Mouse (Mus musculus) heart, embryonic 12.5 days (tissue): ENCODE data around the gene Srcin1. TPM values are rescaled to one million over a fixed set of nuclear protein-coding genes. Genes with fewer than 3 reads are reported as not detected.

Source experiments
- ATAC-seq: fragments of 200-750 bp; cut with Nextera tagmentation; 2 replicates; pipeline ENCODE4 v1.8.0; 2017; ENCODE audit warnings: moderate TSS enrichment, moderate library complexity; ENCODE audit not compliant: insufficient number of reproducible peaks, low FRiP score
- H3K27ac ChIP-seq: fragments of 300-500 bp; sonication (generic); 2 replicates; pipeline ENCODE4 v1.5.1; 2016; ENCODE audit warnings: mild to moderate bottlenecking, moderate library complexity; ENCODE audit not compliant: poor library complexity, severe bottlenecking
- H3K27me3 ChIP-seq: fragments of 300-500 bp; sonication (generic); replicated peaks from 2 replicates; pipeline ENCODE4 v1.6.1; 2016; ENCODE audit warnings: mild to moderate bottlenecking, moderate library complexity
- H3K36me3 ChIP-seq: fragments of 300-500 bp; sonication (generic); 2 replicates; pipeline ENCODE4 v1.6.1; 2016; ENCODE audit warnings: mild to moderate bottlenecking, moderate library complexity
- H3K4me1 ChIP-seq: fragments of 300-500 bp; sonication (generic); replicated peaks from 2 replicates; pipeline ENCODE4 v1.6.1; 2016; ENCODE audit warnings: mild to moderate bottlenecking
- H3K4me2 ChIP-seq: fragments of 300-500 bp; sonication (generic); 2 replicates; pipeline ENCODE4 v1.6.1; 2016; ENCODE audit warnings: mild to moderate bottlenecking, moderate library complexity
- H3K4me3 ChIP-seq: fragments of 300-500 bp; sonication (generic); 2 replicates; pipeline ENCODE4 v1.5.1; 2016; ENCODE audit warnings: mild to moderate bottlenecking
- H3K9ac ChIP-seq: fragments of 300-500 bp; sonication (generic); 2 replicates; pipeline ENCODE4 v1.6.1; 2016; ENCODE audit warnings: mild to moderate bottlenecking, moderate library complexity
- H3K9me3 ChIP-seq: fragments of 300-500 bp; sonication (generic); replicated peaks from 2 replicates; pipeline ENCODE4 v1.6.1; 2016; ENCODE audit warnings: mild to moderate bottlenecking, moderate library complexity
- WGBS: fragments of 180-500 bp; shearing (Covaris S2); methylation state at CpG from one replicate; pipeline ENCODE4 v1.1.7; 2016; 5-methylcytosine and 5-hydroxymethylcytosine counted together
- polyA plus RNA-seq: library from polyadenylated mRNA; unstranded; fragments of >200 nt; fragmentation: Nextera tagmentation; extraction: Ambion mirVana; gene quantifications from 2 replicates; pipeline ENCODE4 v1.2.1, GENCODE M21; 2016

The Srcin1 gene
- polyA plus RNA-seq, 1 experiment from 2014 or later = not detected

DNA sequence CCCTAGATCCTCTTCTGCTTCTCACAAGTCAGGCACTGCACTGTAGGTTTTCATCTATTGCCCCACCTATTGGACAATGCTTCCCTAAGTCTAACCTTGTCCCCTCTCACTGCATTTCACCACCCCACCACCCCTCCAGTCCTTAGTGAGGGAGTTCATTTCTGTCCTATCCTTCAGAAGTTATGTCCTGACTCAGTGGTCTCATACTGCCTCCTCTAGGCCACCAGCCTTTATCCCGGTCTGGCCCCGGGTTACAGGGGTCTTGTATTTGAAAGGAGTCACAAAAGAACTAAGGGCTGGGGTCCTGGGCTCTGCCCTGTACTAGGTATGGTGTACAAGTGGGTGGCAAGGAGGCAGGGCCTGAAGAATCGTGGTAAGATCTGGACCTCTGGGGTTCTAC is 6.2 kb downstream of the Srcin1 start:
- 53% methylated on average over 3 of the region's 3 CpGs for WGBS
- ATAC-seq = no peak
- Histone ChIP-seq H3K4me1 (peaks cover 39% of the 10 kb centered on the region), H3K36me3 (no peaks in the 10 kb centered on the region), H3K27me3 (peaks cover 85% of the 10 kb centered on the region), H3K4me3 (no peak overlapping the region), H3K4me2 (no peak overlapping the region), H3K27ac (no peak overlapping the region), H3K9me3 (no peaks in the 10 kb centered on the region), H3K9ac (no peak overlapping the region)

DNA sequence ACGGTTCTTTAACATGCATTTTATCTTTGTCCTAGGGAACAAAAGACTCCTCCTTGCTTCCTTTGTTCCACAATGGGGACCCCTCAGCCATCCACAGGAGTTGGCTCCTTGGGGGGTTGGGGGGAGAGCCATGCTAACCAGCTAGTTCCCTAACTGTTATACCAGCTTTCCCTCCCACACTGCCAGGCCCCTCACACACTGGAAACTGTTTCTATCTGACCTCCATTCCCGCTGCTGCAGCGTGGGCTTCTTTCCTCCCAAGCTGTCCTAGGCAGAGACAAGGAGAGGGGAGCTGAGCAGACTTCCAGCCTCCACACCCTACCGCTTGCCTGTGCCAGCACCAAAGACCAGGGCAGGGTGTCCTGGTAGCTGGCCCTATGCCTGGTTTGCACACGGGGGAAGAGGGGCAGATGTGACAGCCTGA is 6.7 kb downstream of the Srcin1 start:
- Histone ChIP-seq H3K4me2 (no peak overlapping the region), H3K27me3 (peaks cover 85% of the 10 kb centered on the region), H3K27ac (no peak overlapping the region), H3K4me3 (no peak overlapping the region), H3K9ac (no peak overlapping the region), H3K36me3 (no peaks in the 10 kb centered on the region), H3K4me1 (peaks cover 34% of the 10 kb centered on the region), H3K9me3 (no peaks in the 10 kb centered on the region)
- 42% methylated on average over 5 of the region's 5 CpGs for WGBS
- ATAC-seq = no peak

- WGBS = 9% methylated on average over 8 of the region's 8 CpGs
- Histone ChIP-seq H3K36me3 (no peaks in the 10 kb centered on the region), H3K9ac (no peak overlapping the region), H3K9me3 (no peaks in the 10 kb centered on the region), H3K4me3 (no peak overlapping the region), H3K4me1 (peaks cover 31% of the 10 kb centered on the region), H3K27me3 (peaks cover 85% of the 10 kb centered on the region), H3K27ac (no peak overlapping the region), H3K4me2 (no peak overlapping the region)
- peak; percentile 55; the same call in 1 of the 2 replicates for ATAC-seq
These were observed 7.3 kb downstream of the Srcin1 start for GRCm38 (mm10) chr11:97568729-97569128.

DNA sequence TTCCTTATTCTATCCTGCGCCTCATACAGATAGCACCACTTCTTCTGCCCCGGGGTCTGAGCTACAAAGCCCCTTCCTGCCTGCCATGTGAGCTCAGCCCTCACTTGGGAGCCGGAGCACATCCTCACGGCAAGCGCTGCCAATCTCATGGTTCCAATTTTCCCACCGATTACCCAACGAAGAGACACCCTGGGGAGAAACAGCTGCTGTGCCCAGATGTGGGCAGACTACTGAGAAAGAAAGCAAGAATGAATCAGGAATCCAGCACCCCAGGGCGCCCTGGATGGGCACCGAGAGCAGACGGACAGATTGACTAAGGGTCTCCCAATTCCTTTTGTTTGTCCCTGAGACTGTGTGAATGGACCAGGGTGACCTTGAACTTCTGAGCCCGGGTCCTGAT is 8.5 kb downstream of the Srcin1 start:
- H3K27ac ChIP-seq = no peak overlapping the region
- peaks cover 82% of the 10 kb centered on the region for H3K27me3 ChIP-seq
- H3K4me2 ChIP-seq = no peak overlapping the region
- no peak for ATAC-seq
- WGBS = 17% methylated on average over 11 of the region's 11 CpGs
- no peaks in the 10 kb centered on the region for H3K9me3 ChIP-seq
- no peak overlapping the region for H3K9ac ChIP-seq
- H3K4me1 ChIP-seq = peaks cover 42% of the 10 kb centered on the region
- no peaks in the 10 kb centered on the region for H3K36me3 ChIP-seq
- H3K4me3 ChIP-seq = no peak overlapping the region

- Histone ChIP-seq H3K36me3 (no peaks in the 10 kb centered on the region), H3K4me1 (peaks cover 45% of the 10 kb centered on the region), H3K9me3 (no peaks in the 10 kb centered on the region), H3K27me3 (peaks cover 80% of the 10 kb centered on the region), H3K4me3 (no peak overlapping the region), H3K4me2 (peak overlapping the region; percentile 7; the same call in 1 of the 2 replicates), H3K27ac (no peak overlapping the region), H3K9ac (peak overlapping the region; percentile 33; the same call in 1 of the 2 replicates)
- WGBS = 4% methylated on average over 13 of the region's 13 CpGs
- no peak for ATAC-seq
These were observed 9.4 kb downstream of the Srcin1 start for GRCm38 (mm10) chr11:97566551-97566950.

DNA sequence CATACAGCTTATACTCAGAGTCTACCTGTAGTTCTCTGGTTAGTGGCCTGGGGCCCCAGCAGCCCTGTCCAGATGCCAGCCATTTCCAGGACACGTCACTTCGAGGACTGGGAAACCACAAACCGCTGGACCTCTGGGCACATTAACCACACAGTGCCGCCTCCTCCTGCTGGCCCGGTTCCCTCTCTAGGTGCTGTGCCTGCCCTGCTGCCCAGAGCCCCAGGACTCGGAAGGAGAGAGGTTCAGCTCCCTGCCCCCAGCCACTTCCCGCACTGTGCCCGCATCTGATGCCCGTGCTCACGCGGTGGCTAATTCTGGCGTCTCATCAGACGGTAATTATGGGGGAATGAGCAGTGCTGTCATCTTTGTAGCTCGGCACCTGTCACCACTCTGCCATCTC is 12.3 kb downstream of the Srcin1 start:
- no peaks in the 10 kb centered on the region for H3K36me3 ChIP-seq
- peaks cover 82% of the 10 kb centered on the region for H3K27me3 ChIP-seq
- H3K9me3 ChIP-seq = no peaks in the 10 kb centered on the region
- no peak overlapping the region for H3K4me3 ChIP-seq
- H3K9ac ChIP-seq = no peak overlapping the region
- no peak for ATAC-seq
- H3K4me2 ChIP-seq = no peak overlapping the region
- peaks cover 41% of the 10 kb centered on the region for H3K4me1 ChIP-seq
- WGBS = 59% methylated on average over 14 of the region's 14 CpGs
- H3K27ac ChIP-seq = no peak overlapping the region

DNA sequence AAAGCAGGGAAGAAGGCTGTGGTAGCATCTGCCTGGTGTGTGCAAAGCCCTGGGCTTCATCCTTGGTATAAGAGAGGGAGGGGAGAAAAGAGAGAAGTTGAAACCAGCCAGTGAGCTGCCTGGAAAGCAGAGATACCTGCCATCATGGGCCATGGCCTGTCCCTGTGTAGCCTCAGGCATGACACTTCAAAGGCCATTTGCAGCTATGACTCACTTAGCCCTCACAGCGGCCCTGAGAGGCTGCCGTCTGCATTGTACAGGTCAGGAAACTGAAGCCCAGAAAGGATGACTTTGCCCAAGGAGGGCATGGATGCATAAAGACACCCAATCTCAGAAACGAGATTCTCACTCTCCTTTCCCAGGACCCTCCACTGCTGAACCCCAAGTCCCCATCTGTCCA is 13.4 kb downstream of the Srcin1 start:
- no peak for ATAC-seq
- H3K27me3 ChIP-seq = peaks cover 94% of the 10 kb centered on the region
- H3K9me3 ChIP-seq = no peaks in the 10 kb centered on the region
- no peak overlapping the region for H3K27ac ChIP-seq
- H3K36me3 ChIP-seq = no peaks in the 10 kb centered on the region
- H3K4me2 ChIP-seq = no peak overlapping the region
- H3K9ac ChIP-seq = no peak overlapping the region
- H3K4me1 ChIP-seq = peaks cover 38% of the 10 kb centered on the region
- WGBS = 27% methylated on average over 3 of the region's 3 CpGs
- H3K4me3 ChIP-seq = no peak overlapping the region

GRCm38 (mm10) chr11:97560210-97560963 is 15.6 kb downstream of the Srcin1 start:
- ATAC-seq = no peak
- H3K4me1 ChIP-seq = peaks cover 37% of the 10 kb centered on the region
- no peak overlapping the region for H3K4me3 ChIP-seq
- 39% methylated on average over 17 of the region's 17 CpGs for WGBS
- no peak overlapping the region for H3K4me2 ChIP-seq
- H3K36me3 ChIP-seq = no peaks in the 10 kb centered on the region
- H3K27me3 ChIP-seq = peaks cover 85% of the 10 kb centered on the region
- 0 out of 2 replicates have a peak overlapping the region, but pooled peaks have one; percentile 14 for H3K9ac ChIP-seq
- no peak overlapping the region for H3K27ac ChIP-seq
- no peaks in the 10 kb centered on the region for H3K9me3 ChIP-seq

GRCm38 (mm10) chr11:97559549-97559948 is 16.4 kb downstream of the Srcin1 start:
- no peaks in the 10 kb centered on the region for H3K9me3 ChIP-seq
- no peaks in the 10 kb centered on the region for H3K36me3 ChIP-seq
- no peak for ATAC-seq
- H3K4me2 ChIP-seq = no peak overlapping the region
- no peak overlapping the region for H3K9ac ChIP-seq
- 31% methylated on average over 4 of the region's 4 CpGs for WGBS
- H3K4me3 ChIP-seq = no peak overlapping the region
- peaks cover 82% of the 10 kb centered on the region for H3K27me3 ChIP-seq
- no peak overlapping the region for H3K27ac ChIP-seq
- peaks cover 37% of the 10 kb centered on the region for H3K4me1 ChIP-seq

DNA sequence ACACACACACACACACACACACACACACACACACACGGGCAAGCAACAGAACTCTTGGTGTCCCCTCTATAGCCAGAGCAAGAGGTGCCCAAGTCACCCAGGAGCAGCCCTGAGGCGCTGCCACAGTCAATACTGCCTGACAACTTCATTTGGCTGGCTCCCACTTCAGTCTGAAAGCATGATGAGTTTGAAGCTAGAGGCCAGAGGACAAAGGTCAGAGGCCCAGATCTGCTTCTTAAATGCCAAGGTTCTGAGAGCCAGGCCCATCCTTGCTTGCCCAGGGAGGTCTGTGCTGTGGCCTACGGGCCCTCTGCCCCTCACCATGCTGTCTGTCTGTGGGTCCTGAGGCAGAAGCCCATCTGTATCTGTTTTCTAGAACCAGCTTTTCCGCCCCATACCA is 18.1 kb downstream of the Srcin1 start:
- H3K36me3 ChIP-seq = no peaks in the 10 kb centered on the region
- H3K9me3 ChIP-seq = no peaks in the 10 kb centered on the region
- peaks cover 26% of the 10 kb centered on the region for H3K4me1 ChIP-seq
- WGBS = 74% methylated on average over 4 of the region's 4 CpGs
- no peak overlapping the region for H3K27ac ChIP-seq
- H3K4me2 ChIP-seq = no peak overlapping the region
- no peak overlapping the region for H3K9ac ChIP-seq
- H3K4me3 ChIP-seq = no peak overlapping the region
- peaks cover 82% of the 10 kb centered on the region for H3K27me3 ChIP-seq
- no peak for ATAC-seq

DNA sequence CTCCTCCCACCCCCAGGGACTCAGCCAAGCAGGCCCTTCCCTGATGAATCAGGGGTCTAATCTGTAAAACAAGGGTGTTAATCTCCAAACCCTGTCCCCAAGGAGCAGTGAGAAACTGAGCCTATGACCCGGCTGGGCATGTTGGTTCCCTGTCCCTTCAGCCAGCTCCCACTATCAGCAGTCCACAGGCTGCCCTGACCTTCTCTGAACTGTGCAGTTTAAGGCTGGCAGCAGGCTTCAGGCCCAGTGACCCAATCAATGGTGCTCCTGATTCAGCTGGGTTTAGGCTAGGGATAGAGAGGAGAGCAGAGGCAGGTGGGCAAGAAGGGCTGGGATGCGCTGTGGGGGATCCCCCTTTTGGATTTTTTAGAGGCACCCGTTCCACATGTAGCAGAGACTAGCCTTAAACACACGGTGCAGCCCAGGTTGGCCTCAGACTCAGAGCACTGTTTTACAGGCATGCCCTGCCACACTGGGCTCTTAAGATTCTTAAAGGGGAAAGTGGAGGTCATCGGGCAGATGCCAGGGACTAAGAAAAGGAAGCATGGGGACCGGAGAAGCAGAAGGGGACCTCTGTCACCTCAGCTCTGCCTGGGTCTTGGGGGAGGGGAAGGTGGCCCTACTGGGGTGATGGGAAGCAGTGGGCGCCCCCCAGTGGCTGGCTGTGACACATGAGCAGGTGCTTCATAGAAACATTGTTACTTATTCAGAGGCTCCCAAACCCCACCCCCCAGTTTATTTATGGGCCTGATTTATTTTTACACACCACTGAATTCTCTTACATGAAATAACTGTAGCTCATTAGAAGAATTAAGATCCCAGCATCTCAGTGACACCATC is 19.2 kb downstream of the Srcin1 start:
- no peak for ATAC-seq
- no peak overlapping the region for H3K4me2 ChIP-seq
- no peaks in the 10 kb centered on the region for H3K36me3 ChIP-seq
- peaks cover 86% of the 10 kb centered on the region for H3K27me3 ChIP-seq
- 16% methylated on average over 7 of the region's 7 CpGs for WGBS
- H3K4me1 ChIP-seq = peaks cover 20% of the 10 kb centered on the region
- no peaks in the 10 kb centered on the region for H3K9me3 ChIP-seq
- H3K4me3 ChIP-seq = no peak overlapping the region
- H3K9ac ChIP-seq = no peak overlapping the region; the same call in 1 of the 2 replicates
- no peak overlapping the region for H3K27ac ChIP-seq
